Mouse (Mus musculus): ENCODE data around the gene Eps8l1. TPM values are rescaled to one million over a fixed set of nuclear protein-coding genes. Genes with fewer than 3 reads are reported as not detected.

Eps8l1 gene
- polyA plus RNA-seq, 1 experiment from 2014 or later: 9.3 TPM

- Histone ChIP-seq H3K4me2 (no peak overlapping the region), H3K36me3 (peaks cover 7% of the 10 kb centered on the region), H3K27me3 (no peaks in the 10 kb centered on the region), H3K4me1 (replicated peaks) (peaks cover 10% of the 10 kb centered on the region), H3K9me3 (no peaks in the 10 kb centered on the region), H3K4me3 (no peak overlapping the region), H3K9ac (no peak overlapping the region), H3K27ac (no peak overlapping the region)
- ATAC-seq (ENCODE audit: low FRiP score): no peak
- WGBS: 83% methylated on average over 3 of the region's 3 CpGs
Measured at GRCm38 (mm10) chr7:4448439-4448838, 12.0 kb upstream of the Eps8l1 start.

DNA sequence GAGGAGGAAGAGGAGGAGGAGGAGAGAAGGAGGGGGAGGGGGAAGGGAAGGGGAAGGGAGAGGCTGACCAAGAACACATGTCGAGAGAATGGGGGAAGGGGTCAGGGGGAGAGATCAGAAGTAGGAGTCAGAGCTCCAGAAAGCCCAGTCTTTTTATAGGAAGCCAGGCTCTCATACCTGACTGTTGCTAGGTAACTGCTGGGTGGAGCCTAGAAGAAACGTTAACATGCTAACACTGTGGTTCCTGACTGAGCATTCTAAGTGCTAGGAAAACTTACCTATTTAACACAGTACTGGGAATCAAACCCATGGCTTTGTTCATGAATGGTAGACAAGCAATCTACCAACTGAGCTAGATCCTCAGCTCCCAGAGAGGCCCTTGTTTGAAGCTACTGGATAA, 11.3 kb upstream of the Eps8l1 start:
- H3K9ac ChIP-seq: no peak overlapping the region
- no peak overlapping the region for H3K4me3 ChIP-seq
- H3K27me3 ChIP-seq: no peaks in the 10 kb centered on the region
- no peak for ATAC-seq (ENCODE audit: low FRiP score)
- no peaks in the 10 kb centered on the region for H3K9me3 ChIP-seq
- no peak overlapping the region for H3K27ac ChIP-seq
- H3K4me1 ChIP-seq (replicated peaks): peaks cover 7% of the 10 kb centered on the region
- 12% methylated on average over 2 of the region's 2 CpGs for WGBS
- no peaks in the 10 kb centered on the region for H3K36me3 ChIP-seq
- H3K4me2 ChIP-seq: no peak overlapping the region

- WGBS: 28% methylated on average over 4 of the region's 4 CpGs
- H3K27me3 ChIP-seq: no peaks in the 10 kb centered on the region
- H3K36me3 ChIP-seq: no peaks in the 10 kb centered on the region
- H3K4me1 ChIP-seq (replicated peaks): no peaks in the 10 kb centered on the region
- no peak overlapping the region for H3K4me3 ChIP-seq
- H3K4me2 ChIP-seq: no peak overlapping the region
- H3K9ac ChIP-seq: no peak overlapping the region
- H3K27ac ChIP-seq: no peak overlapping the region
- no peak for ATAC-seq (ENCODE audit: low FRiP score)
- H3K9me3 ChIP-seq: no peaks in the 10 kb centered on the region
Measured at GRCm38 (mm10) chr7:4452644-4453043, 7.8 kb upstream of the Eps8l1 start.

DNA sequence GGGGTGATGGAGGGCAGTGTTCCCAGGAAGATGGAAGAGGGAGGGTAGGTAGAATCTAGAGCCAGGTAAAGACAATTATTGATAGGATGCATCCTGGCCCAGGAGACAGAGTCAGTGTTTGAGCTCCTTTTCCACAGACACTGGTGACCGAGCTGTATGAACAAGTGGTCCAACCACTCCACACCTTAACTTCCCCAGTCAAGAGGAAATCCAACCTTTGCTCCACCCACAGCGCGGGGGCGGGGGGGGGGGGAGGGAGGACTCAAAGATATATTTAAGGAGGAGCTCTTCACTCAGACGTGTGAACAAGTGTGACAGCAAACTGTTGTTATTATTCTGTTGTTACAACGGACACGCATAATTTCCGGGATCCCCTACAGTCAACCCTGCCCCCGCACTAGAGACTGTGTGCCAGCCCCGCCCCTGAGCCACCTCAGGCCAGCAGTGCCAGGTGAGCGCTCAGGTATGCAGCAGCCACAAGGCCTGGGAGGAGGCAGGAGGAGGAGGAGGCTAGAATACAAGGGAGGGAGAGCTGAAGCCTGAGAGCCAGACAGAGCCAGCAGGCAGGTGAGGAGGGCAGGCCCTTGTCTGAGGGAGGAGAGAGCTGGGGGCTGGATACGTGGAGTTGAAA, 3.8 kb downstream of the Eps8l1 start:
- Histone ChIP-seq H3K9me3 (no peaks in the 10 kb centered on the region), H3K9ac (no peak overlapping the region), H3K27me3 (peaks cover 18% of the 10 kb centered on the region; the same call in 1 of the 2 replicates), H3K36me3 (no peaks in the 10 kb centered on the region), H3K4me2 (no peak overlapping the region), H3K27ac (no peak overlapping the region), H3K4me3 (no peak overlapping the region), H3K4me1 (replicated peaks) (no peaks in the 10 kb centered on the region)
- no peak for ATAC-seq (ENCODE audit: low FRiP score)
- 20% methylated on average over 11 of the region's 12 CpGs for WGBS

- Histone ChIP-seq H3K9ac (no peak overlapping the region), H3K27me3 (peaks cover 42% of the 10 kb centered on the region), H3K4me3 (no peak overlapping the region), H3K36me3 (no peaks in the 10 kb centered on the region), H3K4me1 (replicated peaks) (peaks cover 16% of the 10 kb centered on the region), H3K27ac (no peak overlapping the region; the same call in 1 of the 2 replicates), H3K4me2 (no peak overlapping the region), H3K9me3 (no peaks in the 10 kb centered on the region)
- WGBS: 72% methylated on average over 3 of the region's 3 CpGs
- ATAC-seq (ENCODE audit: low FRiP score): no peak
Measured at GRCm38 (mm10) chr7:4467801-4468200, 7.3 kb downstream of the Eps8l1 start.

- peaks cover 60% of the 10 kb centered on the region for H3K27me3 ChIP-seq
- no peaks in the 10 kb centered on the region for H3K9me3 ChIP-seq
- ATAC-seq (ENCODE audit: low FRiP score): peak; percentile 55
- H3K27ac ChIP-seq: 0 out of 2 replicates have a peak overlapping the region, but pooled peaks have one; percentile 1
- peak overlapping the region; percentile 70 for H3K4me2 ChIP-seq
- H3K36me3 ChIP-seq: no peaks in the 10 kb centered on the region
- WGBS: 2% methylated on average over 35 of the region's 35 CpGs
- peak overlapping the region; percentile 70 for H3K9ac ChIP-seq
- peaks cover 16% of the 10 kb centered on the region for H3K4me1 ChIP-seq (replicated peaks)
- peak overlapping the region; percentile 46 for H3K4me3 ChIP-seq
Measured at GRCm38 (mm10) chr7:4470275-4471178, 10.1 kb downstream of the Eps8l1 start.

DNA sequence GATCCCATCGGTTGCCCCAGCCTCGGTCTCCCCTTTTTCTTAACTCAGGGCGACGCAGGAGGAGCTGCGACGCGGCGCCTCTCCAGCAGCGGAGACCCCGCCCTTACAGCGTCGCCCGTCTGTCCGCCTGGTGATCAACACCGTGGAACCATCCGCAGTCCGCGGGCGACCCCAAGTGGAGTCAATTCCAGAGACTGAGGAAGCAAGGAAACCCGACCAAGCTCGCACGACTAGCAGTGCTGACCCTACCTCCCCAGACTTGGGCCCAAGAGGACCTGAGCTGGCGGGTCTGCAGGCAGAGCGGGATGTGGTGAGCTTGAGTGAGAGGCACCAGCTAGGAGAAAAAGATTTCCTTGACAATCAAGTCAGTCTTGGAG, 10.7 kb downstream of the Eps8l1 start:
- H3K27ac ChIP-seq: no peak overlapping the region
- 1% methylated on average over 24 of the region's 24 CpGs for WGBS
- peak overlapping the region; percentile 70 for H3K4me2 ChIP-seq
- peak overlapping the region; percentile 46 for H3K4me3 ChIP-seq
- no peaks in the 10 kb centered on the region for H3K9me3 ChIP-seq
- ATAC-seq (ENCODE audit: low FRiP score): peak; percentile 81
- peaks cover 16% of the 10 kb centered on the region for H3K4me1 ChIP-seq (replicated peaks)
- no peaks in the 10 kb centered on the region for H3K36me3 ChIP-seq
- H3K27me3 ChIP-seq: peaks cover 65% of the 10 kb centered on the region
- H3K9ac ChIP-seq: peak overlapping the region; percentile 70

DNA sequence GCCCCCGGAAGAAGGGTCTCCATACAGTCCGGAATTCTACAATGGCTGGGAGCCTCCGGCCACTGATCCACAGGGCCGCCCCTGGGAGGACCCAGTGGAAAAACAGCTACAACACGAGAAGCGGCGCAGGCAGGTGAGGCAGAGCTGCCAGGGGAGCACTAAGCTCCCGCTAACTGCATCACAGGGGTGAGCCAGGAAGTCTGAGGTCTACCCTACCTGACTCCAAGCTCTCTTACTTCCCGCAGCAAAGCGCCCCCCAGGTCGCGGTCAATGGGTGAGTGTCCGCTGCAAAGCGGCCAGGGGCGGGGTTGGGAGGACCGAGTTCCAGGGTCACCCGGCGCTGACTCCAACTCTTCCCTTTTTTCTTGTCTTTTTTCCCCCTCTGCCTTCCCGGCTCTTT, 13.5 kb downstream of the Eps8l1 start:
- no peaks in the 10 kb centered on the region for H3K36me3 ChIP-seq
- H3K9ac ChIP-seq: no peak overlapping the region
- peaks cover 70% of the 10 kb centered on the region for H3K27me3 ChIP-seq
- H3K4me3 ChIP-seq: no peak overlapping the region
- H3K9me3 ChIP-seq: no peaks in the 10 kb centered on the region
- H3K4me1 ChIP-seq (replicated peaks): peaks cover 29% of the 10 kb centered on the region
- H3K27ac ChIP-seq: no peak overlapping the region
- ATAC-seq (ENCODE audit: low FRiP score): no peak
- WGBS: 5% methylated on average over 17 of the region's 19 CpGs
- H3K4me2 ChIP-seq: no peak overlapping the region

DNA sequence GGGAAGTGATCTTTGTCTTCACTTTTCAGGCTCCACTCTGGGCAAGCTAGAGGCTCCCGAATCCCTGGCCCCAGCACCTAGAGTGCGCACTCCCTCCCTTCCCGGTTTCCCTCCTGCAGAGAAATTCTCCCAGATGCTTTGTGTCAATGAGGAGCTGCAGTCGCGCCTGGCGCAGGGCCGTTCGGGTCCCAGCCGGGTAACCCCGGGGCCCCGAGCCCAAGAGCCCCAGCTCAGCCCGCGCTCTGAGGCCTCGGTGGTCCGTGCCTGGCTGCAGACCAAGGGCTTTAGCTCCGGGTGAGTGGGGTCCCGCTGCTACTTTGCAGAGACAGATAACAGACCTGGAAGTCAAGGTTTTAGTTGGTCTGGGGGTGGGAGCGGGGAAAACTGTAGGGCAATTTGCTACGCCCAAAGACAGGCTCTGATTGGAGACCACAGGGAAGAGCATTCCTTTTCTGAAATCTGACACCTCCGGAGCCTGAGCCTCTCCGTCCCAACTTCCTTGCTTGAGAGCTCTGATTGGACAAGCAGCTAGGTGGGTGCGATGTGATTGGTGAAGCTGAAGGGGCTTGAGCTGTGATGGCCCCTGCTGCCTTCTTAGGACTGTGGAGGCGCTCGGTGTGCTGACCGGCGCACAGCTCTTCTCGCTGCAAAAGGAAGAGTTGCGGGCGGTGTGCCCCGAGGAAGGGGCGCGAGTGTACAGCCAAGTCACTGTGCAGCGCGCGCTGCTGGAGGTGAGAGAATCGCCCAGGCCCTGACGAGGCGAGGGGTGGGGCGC, 17.7 kb downstream of the Eps8l1 start:
- H3K4me2 ChIP-seq: peak overlapping the region; percentile 87
- peaks cover 30% of the 10 kb centered on the region for H3K36me3 ChIP-seq
- peaks cover 21% of the 10 kb centered on the region for H3K4me1 ChIP-seq (replicated peaks)
- H3K9me3 ChIP-seq: no peaks in the 10 kb centered on the region
- peak overlapping the region; percentile 69 for H3K27ac ChIP-seq
- H3K9ac ChIP-seq: peak overlapping the region; percentile 71
- peak overlapping the region; percentile 45 for H3K4me3 ChIP-seq
- under 1% methylated on average over 39 of the region's 39 CpGs for WGBS
- ATAC-seq (ENCODE audit: low FRiP score): peak; percentile 93
- H3K27me3 ChIP-seq: peaks cover 44% of the 10 kb centered on the region

DNA sequence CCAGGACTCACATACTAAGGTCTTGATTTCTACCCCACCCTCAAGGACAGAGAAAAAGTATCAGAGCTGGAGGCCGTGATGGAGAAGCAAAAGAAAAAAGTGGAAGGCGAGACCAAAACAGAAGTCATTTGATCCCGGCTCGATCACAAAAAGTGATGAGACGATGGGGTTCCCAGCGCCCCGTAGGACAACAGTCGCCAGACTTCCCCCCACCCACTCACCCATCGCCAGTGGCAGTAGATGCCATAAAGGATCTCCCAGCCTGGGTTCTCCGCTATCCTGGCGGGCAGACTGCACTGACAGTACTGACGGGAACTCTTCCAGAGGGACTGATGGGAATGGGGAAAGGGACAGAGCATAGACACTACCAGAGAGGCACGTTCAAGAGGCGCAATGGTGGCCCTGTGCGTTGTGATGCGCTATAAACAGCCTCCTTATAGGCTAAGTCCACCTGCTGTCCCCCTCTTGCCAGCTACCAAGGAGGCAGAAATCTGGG, 18.4 kb downstream of the Eps8l1 start:
- peaks cover 38% of the 10 kb centered on the region for H3K27me3 ChIP-seq
- peak overlapping the region; percentile 87 for H3K4me2 ChIP-seq
- H3K27ac ChIP-seq: peak overlapping the region; percentile 66
- peak overlapping the region; percentile 71 for H3K9ac ChIP-seq
- 2% methylated on average over 16 of the region's 16 CpGs for WGBS
- H3K4me1 ChIP-seq (replicated peaks): peaks cover 21% of the 10 kb centered on the region
- peaks cover 36% of the 10 kb centered on the region for H3K36me3 ChIP-seq
- no peaks in the 10 kb centered on the region for H3K9me3 ChIP-seq
- peak; percentile 22 for ATAC-seq (ENCODE audit: low FRiP score)
- peak overlapping the region; percentile 45 for H3K4me3 ChIP-seq

- Histone ChIP-seq H3K27ac (no peak overlapping the region), H3K27me3 (peaks cover 30% of the 10 kb centered on the region), H3K9me3 (no peaks in the 10 kb centered on the region), H3K4me2 (no peak overlapping the region), H3K9ac (0 out of 2 replicates have a peak overlapping the region, but pooled peaks have one; percentile 8), H3K4me1 (replicated peaks) (peaks cover 21% of the 10 kb centered on the region), H3K4me3 (no peak overlapping the region), H3K36me3 (peaks cover 44% of the 10 kb centered on the region)
- ATAC-seq (ENCODE audit: low FRiP score): no peak
- 26% methylated on average over 6 of the region's 6 CpGs for WGBS
Measured at GRCm38 (mm10) chr7:4479674-4480073, 19.2 kb downstream of the Eps8l1 start.

DNA sequence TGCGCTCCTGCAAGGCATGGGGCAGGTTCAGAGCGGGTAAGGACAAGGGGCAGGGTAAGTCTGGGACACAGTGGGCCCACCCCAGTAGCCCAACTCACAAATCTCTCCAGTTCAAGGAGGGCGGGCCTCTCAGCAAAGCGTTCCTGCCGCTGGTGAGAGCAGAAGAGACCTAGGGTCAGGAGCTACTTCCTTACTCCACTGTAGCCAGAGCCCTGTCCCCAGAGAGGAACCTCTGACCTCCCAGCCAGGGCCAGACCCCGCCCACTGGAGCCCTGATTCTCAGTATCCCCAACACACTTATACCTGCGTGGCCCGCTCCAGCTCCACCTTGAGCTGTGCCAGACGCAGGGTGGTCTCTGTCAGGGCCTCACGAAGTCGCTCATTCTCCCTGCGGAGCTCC, 21.8 kb downstream of the Eps8l1 start:
- WGBS: 90% methylated on average over 12 of the region's 12 CpGs
- Histone ChIP-seq H3K27me3 (peaks cover 10% of the 10 kb centered on the region), H3K9ac (no peak overlapping the region), H3K4me2 (no peak overlapping the region), H3K27ac (no peak overlapping the region), H3K4me3 (no peak overlapping the region), H3K36me3 (peaks cover 67% of the 10 kb centered on the region), H3K4me1 (replicated peaks) (peaks cover 21% of the 10 kb centered on the region), H3K9me3 (no peaks in the 10 kb centered on the region)
- no peak for ATAC-seq (ENCODE audit: low FRiP score)

Data from hindbrain, embryonic 13.5 days (tissue).